Mouse (Mus musculus): ENCODE results near the gene Tcap. TPM values are rescaled to one million over a fixed set of nuclear protein-coding genes. Genes with fewer than 3 reads are reported as not detected.

The Tcap gene
- polyA plus RNA-seq, 1 experiment from 2014 or later: 9.3 TPM

GRCm38 (mm10) chr11:98364410-98364809, 19.2 kb upstream of the Tcap start:
- no peaks in the 10 kb centered on the region for H3K36me3 ChIP-seq (ENCODE audit: control insufficient read depth, insufficient read depth, low read length)
- no peak overlapping the region for H3K4me3 ChIP-seq (replicated peaks; ENCODE audit: low read length)
- H3K27me3 ChIP-seq (ENCODE audit: control insufficient read depth, insufficient read depth, low read length): no peaks in the 10 kb centered on the region
- peaks cover 16% of the 10 kb centered on the region for H3K4me1 ChIP-seq (ENCODE audit: control insufficient read depth, insufficient read depth, low read length)
- no peaks in the 10 kb centered on the region for H3K9me3 ChIP-seq (replicated peaks; ENCODE audit: control insufficient read depth, low read length)
- ATAC-seq (ENCODE audit: insufficient read depth, low FRiP score): no peak
- H3K27ac ChIP-seq (ENCODE audit: low read length): peak overlapping the region; percentile 22; the same call in 1 of the 2 replicates
- no peak overlapping the region for H3K9ac ChIP-seq (ENCODE audit: low read length)
- WGBS: 80% methylated on average over 5 of the region's 5 CpGs
- H3K4me2 ChIP-seq (ENCODE audit: low read depth, low read length): no peak overlapping the region

- ATAC-seq (ENCODE audit: insufficient read depth, low FRiP score): no peak
- no peak overlapping the region for H3K4me3 ChIP-seq (replicated peaks; ENCODE audit: low read length)
- no peak overlapping the region for H3K4me2 ChIP-seq (ENCODE audit: low read depth, low read length)
- no peaks in the 10 kb centered on the region for H3K9me3 ChIP-seq (replicated peaks; ENCODE audit: control insufficient read depth, low read length)
- H3K27ac ChIP-seq (ENCODE audit: low read length): no peak overlapping the region
- no peaks in the 10 kb centered on the region for H3K36me3 ChIP-seq (ENCODE audit: control insufficient read depth, insufficient read depth, low read length)
- H3K4me1 ChIP-seq (ENCODE audit: control insufficient read depth, insufficient read depth, low read length): peaks cover 9% of the 10 kb centered on the region
- H3K27me3 ChIP-seq (ENCODE audit: control insufficient read depth, insufficient read depth, low read length): no peaks in the 10 kb centered on the region
- no peak overlapping the region for H3K9ac ChIP-seq (ENCODE audit: low read length)
- WGBS: 70% methylated on average over 10 of the region's 10 CpGs
Measured at GRCm38 (mm10) chr11:98366290-98366689, 17.3 kb upstream of the Tcap start.

- H3K27me3 ChIP-seq (ENCODE audit: control insufficient read depth, insufficient read depth, low read length): no peaks in the 10 kb centered on the region
- H3K27ac ChIP-seq (ENCODE audit: low read length): no peak overlapping the region
- H3K4me1 ChIP-seq (ENCODE audit: control insufficient read depth, insufficient read depth, low read length): peaks cover 16% of the 10 kb centered on the region
- H3K9ac ChIP-seq (ENCODE audit: low read length): no peak overlapping the region
- H3K4me3 ChIP-seq (replicated peaks; ENCODE audit: low read length): no peak overlapping the region
- ATAC-seq (ENCODE audit: insufficient read depth, low FRiP score): no peak
- WGBS: 73% methylated on average over 10 of the region's 10 CpGs
- H3K36me3 ChIP-seq (ENCODE audit: control insufficient read depth, insufficient read depth, low read length): no peaks in the 10 kb centered on the region
- no peak overlapping the region for H3K4me2 ChIP-seq (ENCODE audit: low read depth, low read length)
- H3K9me3 ChIP-seq (replicated peaks; ENCODE audit: control insufficient read depth, low read length): no peaks in the 10 kb centered on the region
Measured at GRCm38 (mm10) chr11:98367171-98367862, 16.3 kb upstream of the Tcap start.

GRCm38 (mm10) chr11:98367863-98368186, 15.8 kb upstream of the Tcap start:
- Histone ChIP-seq H3K36me3 (ENCODE audit: control insufficient read depth, insufficient read depth, low read length) (no peaks in the 10 kb centered on the region), H3K4me2 (ENCODE audit: low read depth, low read length) (no peak overlapping the region), H3K27me3 (ENCODE audit: control insufficient read depth, insufficient read depth, low read length) (no peaks in the 10 kb centered on the region), H3K27ac (ENCODE audit: low read length) (no peak overlapping the region), H3K4me1 (ENCODE audit: control insufficient read depth, insufficient read depth, low read length) (peaks cover 16% of the 10 kb centered on the region), H3K9ac (ENCODE audit: low read length) (no peak overlapping the region), H3K9me3 (replicated peaks; ENCODE audit: control insufficient read depth, low read length) (no peaks in the 10 kb centered on the region), H3K4me3 (replicated peaks; ENCODE audit: low read length) (no peak overlapping the region)
- 75% methylated on average over 7 of the region's 7 CpGs for WGBS
- ATAC-seq (ENCODE audit: insufficient read depth, low FRiP score): no peak

GRCm38 (mm10) chr11:98369337-98369736, 14.3 kb upstream of the Tcap start:
- Histone ChIP-seq H3K9me3 (replicated peaks; ENCODE audit: control insufficient read depth, low read length) (no peaks in the 10 kb centered on the region), H3K27ac (ENCODE audit: low read length) (no peak overlapping the region), H3K27me3 (ENCODE audit: control insufficient read depth, insufficient read depth, low read length) (no peaks in the 10 kb centered on the region), H3K4me2 (ENCODE audit: low read depth, low read length) (no peak overlapping the region), H3K4me1 (ENCODE audit: control insufficient read depth, insufficient read depth, low read length) (peaks cover 9% of the 10 kb centered on the region), H3K36me3 (ENCODE audit: control insufficient read depth, insufficient read depth, low read length) (no peaks in the 10 kb centered on the region), H3K9ac (ENCODE audit: low read length) (no peak overlapping the region), H3K4me3 (replicated peaks; ENCODE audit: low read length) (no peak overlapping the region)
- ATAC-seq (ENCODE audit: insufficient read depth, low FRiP score): no peak
- WGBS: 81% methylated on average over 6 of the region's 6 CpGs

GRCm38 (mm10) chr11:98370588-98370987, 13.0 kb upstream of the Tcap start:
- Histone ChIP-seq H3K27me3 (ENCODE audit: control insufficient read depth, insufficient read depth, low read length) (no peaks in the 10 kb centered on the region), H3K9me3 (replicated peaks; ENCODE audit: control insufficient read depth, low read length) (no peaks in the 10 kb centered on the region), H3K4me2 (ENCODE audit: low read depth, low read length) (no peak overlapping the region), H3K4me3 (replicated peaks; ENCODE audit: low read length) (no peak overlapping the region), H3K9ac (ENCODE audit: low read length) (no peak overlapping the region), H3K27ac (ENCODE audit: low read length) (no peak overlapping the region), H3K4me1 (ENCODE audit: control insufficient read depth, insufficient read depth, low read length) (peaks cover 9% of the 10 kb centered on the region), H3K36me3 (ENCODE audit: control insufficient read depth, insufficient read depth, low read length) (no peaks in the 10 kb centered on the region)
- WGBS: 88% methylated on average over 2 of the region's 2 CpGs
- ATAC-seq (ENCODE audit: insufficient read depth, low FRiP score): no peak

- WGBS: 46% methylated on average over 10 of the region's 10 CpGs
- H3K4me2 ChIP-seq (ENCODE audit: low read depth, low read length): no peak overlapping the region
- H3K9me3 ChIP-seq (replicated peaks; ENCODE audit: control insufficient read depth, low read length): no peaks in the 10 kb centered on the region
- H3K4me3 ChIP-seq (replicated peaks; ENCODE audit: low read length): no peak overlapping the region
- H3K9ac ChIP-seq (ENCODE audit: low read length): peak overlapping the region; percentile 18; the same call in 1 of the 2 replicates
- peak; percentile 42; the same call in 1 of the 2 replicates for ATAC-seq (ENCODE audit: insufficient read depth, low FRiP score)
- H3K36me3 ChIP-seq (ENCODE audit: control insufficient read depth, insufficient read depth, low read length): peaks cover 3% of the 10 kb centered on the region; the same call in 1 of the 2 replicates
- no peak overlapping the region for H3K27ac ChIP-seq (ENCODE audit: low read length)
- H3K27me3 ChIP-seq (ENCODE audit: control insufficient read depth, insufficient read depth, low read length): no peaks in the 10 kb centered on the region
- H3K4me1 ChIP-seq (ENCODE audit: control insufficient read depth, insufficient read depth, low read length): peaks cover 9% of the 10 kb centered on the region
Measured at GRCm38 (mm10) chr11:98371556-98372240, 11.9 kb upstream of the Tcap start.

GRCm38 (mm10) chr11:98372406-98372805, 11.2 kb upstream of the Tcap start:
- Histone ChIP-seq H3K36me3 (ENCODE audit: control insufficient read depth, insufficient read depth, low read length) (peaks cover 3% of the 10 kb centered on the region; the same call in 1 of the 2 replicates), H3K27ac (ENCODE audit: low read length) (no peak overlapping the region), H3K9ac (ENCODE audit: low read length) (no peak overlapping the region), H3K4me3 (replicated peaks; ENCODE audit: low read length) (no peak overlapping the region), H3K4me2 (ENCODE audit: low read depth, low read length) (no peak overlapping the region), H3K9me3 (replicated peaks; ENCODE audit: control insufficient read depth, low read length) (no peaks in the 10 kb centered on the region), H3K27me3 (ENCODE audit: control insufficient read depth, insufficient read depth, low read length) (no peaks in the 10 kb centered on the region), H3K4me1 (ENCODE audit: control insufficient read depth, insufficient read depth, low read length) (peaks cover 9% of the 10 kb centered on the region)
- ATAC-seq (ENCODE audit: insufficient read depth, low FRiP score): no peak; the same call in 1 of the 2 replicates
- WGBS: 9% methylated on average over 2 of the region's 2 CpGs

GRCm38 (mm10) chr11:98373244-98373643, 10.4 kb upstream of the Tcap start:
- H3K27ac ChIP-seq (ENCODE audit: low read length): no peak overlapping the region
- H3K9me3 ChIP-seq (replicated peaks; ENCODE audit: control insufficient read depth, low read length): no peaks in the 10 kb centered on the region
- no peak overlapping the region for H3K4me3 ChIP-seq (replicated peaks; ENCODE audit: low read length)
- no peak overlapping the region for H3K4me2 ChIP-seq (ENCODE audit: low read depth, low read length)
- no peaks in the 10 kb centered on the region for H3K27me3 ChIP-seq (ENCODE audit: control insufficient read depth, insufficient read depth, low read length)
- H3K4me1 ChIP-seq (ENCODE audit: control insufficient read depth, insufficient read depth, low read length): peaks cover 9% of the 10 kb centered on the region
- peaks cover 7% of the 10 kb centered on the region; the same call in 1 of the 2 replicates for H3K36me3 ChIP-seq (ENCODE audit: control insufficient read depth, insufficient read depth, low read length)
- ATAC-seq (ENCODE audit: insufficient read depth, low FRiP score): no peak
- no peak overlapping the region for H3K9ac ChIP-seq (ENCODE audit: low read length)
- 75% methylated on average over 6 of the region's 6 CpGs for whole genome bisulfite sequencing
